Mouse (Mus musculus): ENCODE measurements around the gene Cpz.

DNA sequence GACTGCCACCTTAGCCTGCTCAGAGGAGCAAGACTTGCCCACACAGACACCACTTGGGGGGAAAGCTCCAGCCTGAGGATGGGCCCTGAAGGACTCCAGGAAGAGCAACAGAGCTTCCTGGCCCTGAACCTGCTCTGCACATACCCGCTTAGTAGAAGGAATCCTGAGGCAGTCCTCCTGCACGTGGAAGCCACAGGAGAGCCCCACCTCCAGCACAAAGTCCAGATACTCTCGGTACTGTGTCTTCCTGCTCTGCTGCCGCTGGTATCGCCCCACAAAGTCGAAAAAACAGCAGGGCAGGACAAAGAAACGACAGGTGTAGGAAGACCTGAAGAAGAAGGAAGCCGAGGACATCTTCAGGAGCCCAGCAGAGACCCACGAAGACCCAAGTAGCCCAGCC lies 39.7 kb upstream of the Cpz start:
- no peak for TF ChIP-seq CTCF (IDR thresholded peaks at IDR 0.05; ENCODE audit: low read depth)
- TF ChIP-seq EP300 (IDR thresholded peaks at IDR 0.05; ENCODE audit: low read depth): no peak
